Mouse (Mus musculus) heart, embryonic 14.5 days (tissue): ENCODE measurements around the gene Retreg3. TPM values are rescaled to one million over a fixed set of nuclear protein-coding genes. Genes with fewer than 3 reads are reported as not detected.

Experiments used
- ATAC-seq: fragments of 200-750 bp; cut with Nextera tagmentation; 2 replicates; pipeline ENCODE4 v1.8.0; 2017; ENCODE audit warnings: low read depth, moderate TSS enrichment; ENCODE audit not compliant: insufficient number of reproducible peaks, insufficient read depth, low FRiP score
- H3K27ac ChIP-seq, 2 experiments: fragments of 200-500 bp in 1 of 2; fragments of 300-500 bp in 1 of 2; sonication (generic) in 1 of 2; replicated peaks in 1 of 2; 2 replicates each; pipeline ENCODE4 v1.5.1; 2012 to 2014; ENCODE audit warnings: low read depth in 2 of 2, low read length in 2 of 2, control low read depth in 1 of 2, mild to moderate bottlenecking in 1 of 2, mixed read lengths in 1 of 2; ENCODE audit not compliant: control insufficient read depth in 1 of 2, insufficient read depth in 1 of 2
- H3K27me3 ChIP-seq: fragments of 300-500 bp; sonication (generic); 2 replicates; pipeline ENCODE4 v1.6.1; 2014; ENCODE audit warnings: mild to moderate bottlenecking, low read length, control low read depth; ENCODE audit not compliant: control insufficient read depth, insufficient read depth
- H3K36me3 ChIP-seq: fragments of 300-500 bp; sonication (generic); 2 replicates; pipeline ENCODE4 v1.6.1; 2014; ENCODE audit warnings: mild to moderate bottlenecking, control low read depth, low read length, mixed read lengths; ENCODE audit not compliant: control insufficient read depth, insufficient read depth
- H3K4me1 ChIP-seq, 2 experiments: fragments of 200-500 bp in 1 of 2; fragments of 300-500 bp in 1 of 2; sonication (generic) in 1 of 2; 2 replicates each; pipeline ENCODE4 v1.6.1; 2012 to 2014; ENCODE audit warnings: low read length in 2 of 2, control low read depth in 1 of 2, mixed read lengths in 1 of 2; ENCODE audit not compliant: control insufficient read depth in 2 of 2, insufficient read depth in 2 of 2
- H3K4me2 ChIP-seq: fragments of 300-500 bp; sonication (generic); 2 replicates; pipeline ENCODE4 v1.6.1; 2014; ENCODE audit warnings: mild to moderate bottlenecking, low read length
- H3K4me3 ChIP-seq, 2 experiments: fragments of 200-500 bp in 1 of 2; fragments of 300-500 bp in 1 of 2; sonication (generic) in 1 of 2; 2 replicates each; pipeline ENCODE4 v1.5.1; 2012 to 2014; ENCODE audit warnings: low read length in 2 of 2, mild to moderate bottlenecking in 2 of 2, control low read depth in 1 of 2, low read depth in 1 of 2, moderate library complexity in 1 of 2; ENCODE audit not compliant: control insufficient read depth in 1 of 2, insufficient read depth in 1 of 2
- H3K9ac ChIP-seq: fragments of 300-500 bp; sonication (generic); 2 replicates; pipeline ENCODE4 v1.6.1; 2014; ENCODE audit warnings: mild to moderate bottlenecking, low read length
- H3K9me3 ChIP-seq: fragments of 300-500 bp; sonication (generic); 2 replicates; pipeline ENCODE4 v1.6.1; 2016; ENCODE audit warnings: low read length, control low read depth; ENCODE audit not compliant: control insufficient read depth
- WGBS: fragments of 180-500 bp; shearing (Covaris S2); extraction: QIAGEN DNeasy Blood & Tissue Kit; methylation state at CpG from one replicate; pipeline ENCODE4 v1.1.7; 2014; 5-methylcytosine and 5-hydroxymethylcytosine counted together
- polyA plus RNA-seq: library from polyadenylated mRNA; unstranded; fragments of >200 nt; fragmentation: Nextera tagmentation; extraction: Ambion mirVana; gene quantifications from 2 replicates; pipeline ENCODE4 v1.2.1, GENCODE M21; 2014

Gene Retreg3
- polyA plus RNA-seq, 1 experiment from 2014 or later: 8.0 TPM

DNA sequence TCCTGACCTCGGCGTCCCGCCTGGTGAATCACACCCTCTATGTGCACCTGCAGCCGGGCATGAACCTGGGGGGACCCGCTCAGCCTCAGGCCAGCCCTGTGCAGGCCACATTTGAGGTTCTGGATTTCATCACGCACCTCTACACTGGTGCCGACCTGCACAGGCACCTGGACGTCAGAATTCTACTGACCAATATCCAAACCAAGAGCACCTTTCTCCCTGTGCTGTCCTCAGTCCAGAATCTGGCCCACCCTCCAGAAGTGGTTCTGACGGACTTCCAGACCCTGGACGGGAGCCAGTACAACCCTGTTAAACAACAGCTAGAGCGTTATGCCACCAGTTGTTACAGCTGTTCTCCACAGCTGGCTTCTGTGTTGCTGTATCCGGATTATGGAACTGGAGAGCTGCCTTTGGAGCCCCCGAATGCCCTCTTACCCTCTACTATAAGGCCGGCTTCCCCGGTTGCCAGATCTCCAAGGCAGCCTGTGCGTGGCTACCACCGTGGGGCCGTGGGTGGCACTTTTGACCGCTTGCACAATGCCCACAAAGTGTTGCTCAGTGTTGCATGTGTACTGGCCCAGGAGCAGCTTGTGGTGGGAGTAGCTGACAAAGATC is 36.5 kb downstream of the Retreg3 start:
- H3K9me3 ChIP-seq: no peaks in the 10 kb centered on the region
- peak overlapping the region; percentile 88 for H3K9ac ChIP-seq
- H3K4me1 ChIP-seq: peaks cover 20 to 31% of the 10 kb centered on the region in 2 experiments
- 0 out of 2 replicates have a peak, but pooled peaks have one; percentile 8 for ATAC-seq
- WGBS: 34% methylated on average over 19 of the region's 19 CpGs
- peak overlapping the region; percentile 90 for H3K27ac ChIP-seq
- H3K27me3 ChIP-seq: peaks cover 30% of the 10 kb centered on the region
- H3K4me3 ChIP-seq: peak overlapping the region; percentile 68 to 84
- peak overlapping the region; percentile 92 for H3K4me2 ChIP-seq
- peaks cover 16% of the 10 kb centered on the region for H3K36me3 ChIP-seq

DNA sequence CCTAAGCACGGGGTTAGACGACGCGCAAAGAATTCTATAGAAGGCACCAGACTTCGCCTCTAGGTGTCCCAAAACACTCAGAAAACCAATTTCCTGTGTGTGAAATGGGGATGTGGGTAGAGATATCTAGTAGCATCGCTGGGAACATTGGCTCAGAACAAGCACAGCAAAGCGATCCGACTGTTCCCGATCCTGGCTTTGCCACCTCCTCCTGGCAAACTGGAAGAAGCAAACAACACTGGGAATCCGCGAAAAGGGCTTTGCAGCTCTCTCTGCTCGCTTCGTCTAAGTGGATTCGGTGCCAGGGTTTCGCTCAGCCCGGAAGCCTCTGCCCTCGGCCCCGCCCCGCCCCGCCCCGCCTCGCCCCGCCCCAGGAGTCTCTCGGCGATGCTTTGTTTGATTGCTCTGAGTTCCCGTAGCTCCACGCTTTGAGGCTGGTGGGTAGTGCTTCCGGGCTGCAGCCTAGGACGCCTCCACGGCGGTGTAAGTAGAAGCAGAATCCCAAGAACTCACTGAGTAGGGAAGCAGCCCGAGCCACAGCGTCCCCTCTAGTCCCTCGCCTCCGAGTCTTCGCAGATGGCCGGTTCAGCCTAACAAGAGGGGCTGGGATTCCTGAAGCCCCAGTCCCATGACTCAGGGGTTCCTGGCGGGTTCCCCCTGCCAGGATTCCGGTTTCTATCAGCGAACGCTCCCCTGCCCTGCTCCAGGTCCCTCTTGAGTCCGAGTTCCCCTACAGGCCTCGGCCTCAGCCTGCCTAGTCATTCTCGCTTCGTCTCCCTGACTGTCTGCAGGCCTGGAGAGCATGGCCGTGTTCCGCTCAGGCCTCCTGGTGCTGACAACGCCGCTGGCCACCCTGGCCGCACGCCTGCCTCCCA is 37.2 kb downstream of the Retreg3 start, which contains the start of gene Coasy:
TSS of gene Coasy (plus strand) at position 358 of the 875 bp plus-strand sequence.
- Histone ChIP-seq H3K9ac (peak within 1 kb of the TSS; percentile 88), H3K4me1 (peaks cover 15 to 24% of the 10 kb centered on the region in 2 experiments), H3K27ac (peak within 1 kb of the TSS; percentile 90), H3K27me3 (peaks cover 38% of the 10 kb centered on the region), H3K4me2 (peak within 1 kb of the TSS; percentile 92), H3K36me3 (peaks cover 16% of the 10 kb centered on the region), H3K4me3 (peak within 1 kb of the TSS; percentile 68 to 84), H3K9me3 (no peaks in the 10 kb centered on the region)
- ATAC-seq: peak; percentile 83
- under 1% methylated on average over 51 of the region's 51 CpGs for WGBS

DNA sequence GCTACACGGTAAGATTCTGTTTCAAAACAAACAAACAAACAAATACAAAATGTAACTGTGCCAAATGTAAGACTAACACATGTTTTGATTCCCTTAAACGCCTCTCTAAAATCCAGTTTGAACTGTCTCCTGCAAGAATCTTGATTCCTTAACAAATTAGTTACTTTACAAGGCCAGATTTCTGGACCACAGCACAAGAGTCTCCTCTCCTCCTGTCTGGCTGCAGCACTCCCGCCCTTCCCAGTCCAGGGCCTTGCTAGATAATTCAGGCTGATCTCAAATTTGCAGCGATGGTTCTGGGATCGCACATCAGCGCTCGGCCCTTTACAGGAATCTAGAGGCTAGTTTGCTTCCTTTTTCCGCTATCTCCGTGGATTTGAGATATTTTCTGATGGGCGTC is 38.0 kb downstream of the Retreg3 start:
- Histone ChIP-seq H3K36me3 (peaks cover 16% of the 10 kb centered on the region), H3K9ac (peak overlapping the region; percentile 75), H3K27ac (peak overlapping the region; percentile 71 to 90), H3K4me2 (peak overlapping the region; percentile 92), H3K9me3 (no peaks in the 10 kb centered on the region), H3K4me1 (peaks cover 14 to 23% of the 10 kb centered on the region in 2 experiments), H3K4me3 (peak overlapping the region; percentile 68 to 84), H3K27me3 (peaks cover 46% of the 10 kb centered on the region)
- WGBS: 7% methylated on average over 10 of the region's 10 CpGs
- ATAC-seq: no peak

DNA sequence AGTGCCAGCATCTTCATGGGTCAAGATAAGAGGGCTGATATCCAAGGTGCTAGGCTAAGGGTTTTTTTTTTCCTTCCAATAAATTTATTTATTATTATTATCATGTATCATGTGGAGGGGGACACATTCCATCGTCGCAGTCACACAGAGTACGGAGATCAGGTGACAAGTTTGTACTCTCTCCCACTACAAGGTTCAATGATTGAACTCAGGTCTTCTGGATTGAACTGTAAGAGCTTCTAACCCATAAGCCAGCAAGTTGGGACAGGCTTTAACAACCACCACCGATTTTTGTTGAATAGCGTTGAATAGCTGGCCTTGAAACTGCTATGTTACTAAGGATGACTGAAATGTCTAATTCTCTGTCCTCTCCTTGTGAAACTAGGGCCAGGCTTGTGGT is 39.3 kb downstream of the Retreg3 start:
- WGBS: 73% methylated on average over 5 of the region's 5 CpGs
- Histone ChIP-seq H3K9me3 (no peaks in the 10 kb centered on the region), H3K4me2 (no peak overlapping the region), H3K27me3 (peaks cover 46% of the 10 kb centered on the region), H3K4me3 (no peak overlapping the region), H3K4me1 (peaks cover 11 to 17% of the 10 kb centered on the region in 2 experiments), H3K9ac (no peak overlapping the region), H3K36me3 (peaks cover 12% of the 10 kb centered on the region), H3K27ac (no peak overlapping the region)
- no peak for ATAC-seq

DNA sequence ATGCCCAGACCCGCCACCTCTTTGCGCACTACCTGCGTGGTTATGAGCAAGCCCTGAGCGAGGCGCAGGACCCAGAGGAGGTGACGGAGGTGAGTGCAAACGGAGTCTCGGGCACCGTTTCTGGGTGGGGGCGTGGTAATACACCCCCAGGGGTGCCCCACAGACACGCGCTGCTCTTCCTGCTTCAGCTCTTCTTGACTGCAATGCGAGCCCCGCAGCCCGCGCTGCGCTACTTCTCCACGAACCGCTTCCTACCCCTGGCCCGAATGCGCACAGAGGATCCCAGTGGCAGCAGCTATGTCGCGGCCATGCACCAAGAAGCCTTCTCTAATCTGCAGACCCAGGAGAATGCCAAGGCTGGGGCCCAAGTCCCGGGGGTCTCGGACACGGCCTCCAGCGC is 39.9 kb downstream of the Retreg3 start:
- no peak for ATAC-seq
- H3K27me3 ChIP-seq: peaks cover 46% of the 10 kb centered on the region
- WGBS: 5% methylated on average over 27 of the region's 27 CpGs

DNA sequence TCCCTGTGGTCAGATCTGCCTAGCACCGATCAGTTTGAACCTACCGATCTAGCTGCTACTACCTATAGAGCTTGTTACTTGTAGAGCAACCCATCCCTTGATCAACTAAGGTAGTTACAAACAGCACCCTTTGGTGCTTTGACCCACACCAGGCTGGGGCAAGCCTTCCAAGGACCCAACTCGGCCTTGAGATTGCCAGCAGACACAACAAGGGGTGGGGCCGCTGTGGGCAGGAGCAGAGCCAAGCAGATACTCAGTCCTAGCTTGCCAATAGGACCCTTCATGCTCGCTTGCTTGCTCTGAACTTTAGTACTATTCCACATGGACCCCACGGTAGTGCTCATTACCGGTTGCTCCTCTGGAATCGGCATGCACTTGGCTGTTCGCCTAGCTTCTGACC is 41.6 kb downstream of the Retreg3 start, which contains the start of gene Hsd17b1:
TSS of gene Hsd17b1 (plus strand) at position 291 of the 400 bp plus-strand sequence.
- Histone ChIP-seq H3K27me3 (peaks cover 46% of the 10 kb centered on the region), H3K9ac (no peak within 1 kb of the TSS), H3K27ac (no peak within 1 kb of the TSS), H3K4me2 (no peak within 1 kb of the TSS), H3K36me3 (0 out of 2 replicates have a peak, but pooled peaks cover 3% of the 10 kb centered on the region), H3K4me3 (no peak within 1 kb of the TSS), H3K4me1 (peaks cover 6 to 11% of the 10 kb centered on the region in 2 experiments), H3K9me3 (no peaks in the 10 kb centered on the region)
- ATAC-seq: no peak
- WGBS: 68% methylated on average over 9 of the region's 9 CpGs

More for the DNA sequence above, 39.9 kb downstream of the Retreg3 start:
- H3K4me2 ChIP-seq: peak overlapping the region; percentile 49
- H3K27ac ChIP-seq: no peak overlapping the region
- no peaks in the 10 kb centered on the region for H3K9me3 ChIP-seq
- peaks cover 11 to 17% of the 10 kb centered on the region in 2 experiments for H3K4me1 ChIP-seq
- H3K4me3 ChIP-seq: peak overlapping the region in 1 of 2 experiments; percentile 24; a peak in 2 of 4 replicates
- H3K36me3 ChIP-seq: peaks cover 8% of the 10 kb centered on the region
- H3K9ac ChIP-seq: peak overlapping the region; percentile 34; the same call in 1 of the 2 replicates

DNA sequence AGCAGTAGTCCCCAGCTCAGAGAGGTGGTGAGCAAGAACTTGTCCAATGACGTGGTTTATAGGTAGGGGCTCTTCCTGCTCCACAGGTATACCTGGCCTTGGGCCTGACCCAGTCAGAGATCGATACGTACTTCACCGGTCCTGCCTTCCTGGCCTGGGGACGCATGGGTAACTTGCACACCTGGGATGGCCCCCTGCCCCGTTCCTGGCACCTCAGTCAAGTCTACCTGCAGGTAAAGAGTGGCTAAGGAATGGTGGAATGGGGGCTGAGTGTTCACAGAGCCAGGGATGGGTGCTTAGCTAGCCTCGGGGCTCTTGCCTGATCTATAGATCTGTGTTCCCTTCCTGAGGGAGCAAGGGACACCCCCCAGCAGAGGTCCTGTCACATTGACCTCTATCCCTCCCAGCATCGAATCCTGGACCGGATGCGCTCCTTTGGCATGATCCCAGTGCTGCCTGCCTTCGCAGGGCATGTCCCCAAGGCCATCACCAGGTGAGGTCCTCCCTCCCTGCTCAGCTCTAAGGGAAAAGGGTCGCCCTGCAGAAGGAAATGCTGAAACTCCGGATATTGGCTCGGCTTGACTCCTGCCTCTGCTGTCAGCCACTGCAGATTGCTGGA is 47.8 kb downstream of the Retreg3 start:
- Histone ChIP-seq H3K4me1 (peaks cover 2 to 5% of the 10 kb centered on the region in 2 experiments; a peak in 2 of 4 replicates), H3K27ac (no peak overlapping the region), H3K9me3 (no peaks in the 10 kb centered on the region), H3K4me2 (no peak overlapping the region), H3K4me3 (no peak overlapping the region), H3K36me3 (0 out of 2 replicates have a peak, but pooled peaks cover 3% of the 10 kb centered on the region), H3K9ac (no peak overlapping the region), H3K27me3 (peaks cover 3% of the 10 kb centered on the region; the same call in 1 of the 2 replicates)
- ATAC-seq: no peak
- WGBS: 62% methylated on average over 14 of the region's 14 CpGs
